Mouse (Mus musculus): ENCODE data around the gene Hist1h1c. TPM values are rescaled to one million over a fixed set of nuclear protein-coding genes. Genes with fewer than 3 reads are reported as not detected.
"Not testable (repeated sequence)": the region's sequence is repeated elsewhere in the genome, so short reads cannot be mapped to it uniquely, and the experiment has no call there.

Hist1h1c gene
- polyA plus RNA-seq, 1 experiment = 50.3 TPM

GRCm38 (mm10) chr13:23757211-23757773, 18.7 kb downstream of the Hist1h1c start:
- no peak for DNase-seq (ENCODE audit: low read depth, low spot score)

DNA sequence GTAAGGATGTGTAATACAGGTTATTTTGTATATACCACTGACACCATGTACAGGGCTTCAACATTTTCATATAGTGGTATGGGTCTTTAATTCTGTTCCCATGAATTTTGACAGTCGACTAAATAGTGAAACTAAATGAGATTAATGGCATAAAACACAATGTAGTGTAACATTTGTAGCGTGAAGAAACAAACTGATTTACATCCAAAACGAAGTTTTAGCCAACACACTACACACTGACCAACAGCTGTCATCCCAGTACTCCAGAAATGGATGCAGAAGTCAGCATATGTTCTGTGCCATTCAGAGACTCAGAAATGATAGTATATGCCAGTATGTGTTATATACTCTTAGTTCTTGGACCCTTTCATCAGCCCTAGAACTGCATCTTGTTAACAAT, 19.3 kb downstream of the Hist1h1c start:
- 41% methylated on average over 3 of the region's 3 CpGs for WGBS
- DNase-seq (ENCODE audit: low read depth, low spot score) = no peak

More at GRCm38 (mm10) chr13:23757211-23757773, 18.7 kb downstream of the Hist1h1c start:
- under 1% methylated on average over 18 of the region's 23 CpGs for WGBS

DNA sequence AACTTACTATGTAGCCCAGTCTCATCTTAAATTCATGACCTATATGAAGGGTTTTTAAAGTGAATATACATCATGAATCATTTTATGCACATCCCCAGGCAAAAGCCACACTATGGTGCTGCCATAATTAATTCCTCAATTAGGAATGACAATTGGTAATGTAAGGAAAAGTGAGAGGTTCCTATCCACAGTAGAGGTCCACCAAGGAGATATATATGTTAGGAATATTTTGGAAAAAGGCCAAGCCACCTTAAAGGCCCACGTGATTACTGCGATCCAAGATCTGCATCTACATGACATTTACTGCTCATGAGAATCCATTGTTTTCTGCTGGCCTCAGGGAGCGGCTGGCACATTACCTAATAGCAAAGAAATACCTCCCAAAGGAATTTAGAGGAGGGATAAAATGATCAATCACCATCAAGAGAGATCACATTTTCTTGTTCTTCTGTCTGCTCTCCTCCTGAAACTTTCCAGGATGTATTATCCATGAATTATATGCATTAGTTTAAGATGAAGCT, 20.7 kb downstream of the Hist1h1c start:
- 85% methylated on average over 3 of the region's 3 CpGs for WGBS
- no peak for DNase-seq (ENCODE audit: low read depth, low spot score)

DNA sequence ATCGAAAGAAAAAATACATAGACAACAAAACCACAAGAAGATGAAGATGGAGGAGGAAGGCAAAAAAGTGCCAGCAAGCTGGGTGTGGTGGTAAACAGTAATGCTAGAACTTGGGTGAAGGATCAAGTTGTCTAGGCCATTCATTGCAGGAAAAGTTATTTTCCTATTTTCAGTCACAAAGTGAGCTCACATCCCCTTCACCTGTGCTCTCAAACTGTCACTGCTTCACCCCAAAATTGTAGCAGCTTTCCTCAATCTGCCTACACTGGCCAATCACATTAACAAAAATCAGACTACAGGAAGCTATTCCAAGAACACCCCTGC, 21.3 kb downstream of the Hist1h1c start:
- WGBS = 67% methylated on average over 1 of the region's 1 CpGs

DNA sequence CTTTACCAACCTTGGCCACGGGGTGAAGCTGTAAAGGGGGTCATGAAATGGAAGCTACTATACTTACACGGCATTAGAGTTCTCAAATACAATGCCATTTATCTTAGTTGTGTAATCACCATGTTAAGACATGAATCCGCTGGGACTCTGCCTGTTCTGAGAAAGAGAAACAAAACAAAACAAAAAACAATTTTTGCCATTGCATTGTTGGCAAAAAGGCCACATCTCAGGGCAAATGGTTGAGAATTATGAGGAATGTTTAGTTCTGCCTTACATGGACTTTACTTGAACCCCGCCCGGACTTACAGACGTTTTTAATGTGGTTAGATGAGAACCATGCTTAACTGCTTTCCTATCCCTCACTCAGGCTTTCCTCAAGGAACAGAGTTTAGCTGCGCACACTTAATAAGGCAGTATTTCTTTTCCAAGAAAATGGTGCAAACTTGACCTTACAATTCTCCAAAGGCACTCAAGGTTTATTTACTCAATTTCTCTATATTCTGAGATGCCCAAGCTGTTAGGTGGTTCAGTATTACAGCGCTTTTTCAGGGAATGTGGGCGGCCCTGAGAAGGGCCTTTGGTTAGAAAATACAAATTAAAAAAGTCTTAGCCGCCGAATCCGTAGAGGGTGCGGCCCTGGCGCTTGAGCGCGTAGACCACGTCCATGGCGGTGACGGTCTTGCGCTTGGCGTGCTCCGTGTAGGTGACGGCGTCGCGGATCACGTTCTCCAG, 21.8 kb downstream of the Hist1h1c start:
- no peak for DNase-seq (ENCODE audit: low read depth, low spot score)
- 2% methylated on average over 26 of the region's 27 CpGs for WGBS

More for the DNA sequence above, 21.3 kb downstream of the Hist1h1c start:
- DNase-seq (ENCODE audit: low read depth, low spot score) = no peak

GRCm38 (mm10) chr13:23760972-23761864, 22.6 kb downstream of the Hist1h1c start, which contains the start of gene Hist1h4a:
Gene Hist1h4a (minus strand): TSS chr13:23761230.
- peak; percentile 88 for DNase-seq (ENCODE audit: low read depth, low spot score)
- WGBS = 1% methylated on average over 68 of the region's 72 CpGs

- under 1% methylated on average over 32 of the region's 52 CpGs for WGBS
- DNase-seq (ENCODE audit: low read depth, low spot score) = not testable (repeated sequence)
Measured at GRCm38 (mm10) chr13:23761871-23762821, 23.5 kb downstream of the Hist1h1c start, which contains the start of gene Hist1h3a. Gene Hist1h3a (minus strand): TSS chr13:23762386.

- under 1% methylated on average over 10 of the region's 10 CpGs for WGBS
- no peak for DNase-seq (ENCODE audit: low read depth, low spot score)
Measured at GRCm38 (mm10) chr13:23763242-23763585, 24.6 kb downstream of the Hist1h1c start.

- WGBS = 6% methylated on average over 34 of the region's 34 CpGs
Measured at GRCm38 (mm10) chr13:23763586-23764323, 25.1 kb downstream of the Hist1h1c start, which contains the start of gene Hist1h1a. Gene Hist1h1a (plus strand): TSS chr13:23763666.

GRCm38 (mm10) chr13:23764324-23765171, 25.9 kb downstream of the Hist1h1c start:
- 61% methylated on average over 12 of the region's 12 CpGs for WGBS
- DNase-seq (ENCODE audit: low read depth, low spot score) = no peak

More at GRCm38 (mm10) chr13:23763586-23764323, 25.1 kb downstream of the Hist1h1c start, which contains the start of gene Hist1h1a:
- DNase-seq (ENCODE audit: low read depth, low spot score) = no peak

DNA sequence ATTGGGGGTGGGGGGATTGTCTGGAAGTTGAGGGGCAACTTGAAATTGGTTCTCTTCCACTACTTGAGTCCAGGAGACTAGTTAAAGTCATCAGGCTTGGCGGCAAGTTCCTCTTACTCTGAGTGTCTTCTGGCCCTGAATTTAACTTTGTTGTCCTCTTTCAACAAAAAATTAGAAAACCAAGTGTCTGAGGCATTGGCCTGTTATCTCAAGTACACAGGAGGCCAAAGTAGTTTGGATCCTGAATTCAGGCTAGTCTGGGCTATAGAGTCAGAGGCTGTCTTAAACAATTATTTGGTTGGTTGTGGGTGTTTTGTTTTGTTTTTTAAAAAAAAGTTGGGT, 26.5 kb downstream of the Hist1h1c start:
- no peak for DNase-seq (ENCODE audit: low read depth, low spot score)
- 92% methylated on average over 1 of the region's 1 CpGs for WGBS

DNA sequence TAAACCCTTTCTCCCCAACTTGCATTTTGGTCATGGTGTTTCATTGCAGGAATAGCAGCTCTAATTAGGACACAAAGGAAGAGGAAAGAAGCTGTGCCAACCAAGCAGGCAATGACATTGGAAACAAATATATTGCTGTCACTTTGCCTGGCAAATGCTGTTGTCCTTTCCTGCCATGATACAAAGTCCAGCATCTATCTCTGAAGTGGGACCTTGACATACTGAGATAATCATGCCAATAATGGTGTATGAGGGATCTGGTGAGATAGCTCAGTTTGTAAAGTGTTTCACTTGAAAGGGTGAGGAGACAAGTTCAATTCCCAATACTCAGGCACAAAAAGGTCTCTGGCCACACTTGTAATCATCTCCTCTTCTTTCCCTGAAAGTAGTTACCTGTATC, 28.2 kb downstream of the Hist1h1c start:
- no peak for DNase-seq (ENCODE audit: low read depth, low spot score)

GRCm38 (mm10) chr13:23768834-23769397, 30.3 kb downstream of the Hist1h1c start:
- WGBS = 48% methylated on average over 5 of the region's 5 CpGs
- no peak for DNase-seq (ENCODE audit: low read depth, low spot score)

DNA sequence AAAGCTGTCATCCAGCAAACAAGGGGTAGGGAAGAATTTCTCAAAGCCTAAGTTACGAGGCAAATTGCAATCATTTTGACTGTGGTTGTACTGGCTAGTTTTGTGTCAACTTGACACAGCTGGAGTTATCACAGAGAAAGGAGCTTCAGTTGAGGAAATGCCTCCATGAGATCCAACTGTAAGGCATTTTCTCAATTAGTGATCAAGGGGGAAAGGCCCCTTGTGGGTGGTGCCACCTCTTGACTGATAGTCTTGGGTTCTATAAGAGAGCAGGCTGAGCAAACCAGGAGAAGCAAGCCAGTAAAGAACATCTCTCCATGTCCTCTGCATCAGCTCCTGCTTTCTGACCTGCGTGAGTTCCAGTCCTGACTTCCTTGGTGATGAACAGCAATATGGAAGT, 31.0 kb downstream of the Hist1h1c start, which contains the start of gene Trim38:
TSS of gene Trim38 (plus strand) at position 301 of the 400 bp plus-strand sequence.
- DNase-seq (ENCODE audit: low read depth, low spot score) = not testable (repeated sequence)
- 93% methylated on average over 2 of the region's 2 CpGs for WGBS

GRCm38 (mm10) chr13:23772561-23773313, 34.1 kb downstream of the Hist1h1c start:
- DNase-seq (ENCODE audit: low read depth, low spot score) = no peak
- 41% methylated on average over 21 of the region's 21 CpGs for WGBS

DNA sequence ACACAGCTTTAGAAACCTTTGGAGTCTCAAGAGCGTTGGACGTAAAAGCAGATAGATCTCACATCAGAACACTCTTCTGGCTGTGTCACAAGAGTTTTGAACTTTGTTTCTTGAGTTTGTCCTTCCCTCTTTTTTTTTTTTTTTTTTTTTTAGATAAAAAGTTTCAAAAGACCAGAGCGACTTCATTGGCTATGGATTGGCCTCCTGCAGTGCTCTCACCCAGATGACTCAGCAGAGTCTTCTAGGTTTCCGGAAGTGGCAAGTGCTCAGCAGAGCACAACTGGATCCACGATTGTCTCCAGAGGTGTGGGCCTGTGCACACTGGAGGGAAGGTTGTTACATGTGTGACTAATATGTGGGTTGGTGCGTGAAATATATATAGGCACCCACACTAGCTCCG, 39.7 kb downstream of the Hist1h1c start:
- DNase-seq (ENCODE audit: low read depth, low spot score) = no peak
- WGBS = 92% methylated on average over 7 of the region's 7 CpGs

Data from large intestine, adult 2 months (tissue).